Mouse (Mus musculus) frontal cortex, postnatal 25 days (tissue): ENCODE measurements around the gene Sp7.

Source experiments
- DNase-seq, 2 experiments: peaks; one replicate each; pipeline ENCODE4 v3.0.0; 2022; ENCODE audit warnings: low spot score in 2 of 2

Gene Sp7

GRCm38 (mm10) chr15:102388942-102389341, 22.0 kb upstream of the Sp7 start:
- no peak for DNase-seq

- DNase-seq = no peak
Measured at GRCm38 (mm10) chr15:102386640-102387039, 19.7 kb upstream of the Sp7 start.

GRCm38 (mm10) chr15:102383671-102384070, 16.7 kb upstream of the Sp7 start:
- DNase-seq = no peak

- DNase-seq = peak; percentile 66 to 78
Measured at GRCm38 (mm10) chr15:102381575-102381974, 14.6 kb upstream of the Sp7 start.

GRCm38 (mm10) chr15:102377810-102378262, 10.9 kb upstream of the Sp7 start:
- no peak for DNase-seq

GRCm38 (mm10) chr15:102377163-102377543, 10.2 kb upstream of the Sp7 start:
- DNase-seq = peak; percentile 65 to 67

GRCm38 (mm10) chr15:102376453-102377162, 9.6 kb upstream of the Sp7 start:
- no peak for DNase-seq

- DNase-seq = no peak
Measured at GRCm38 (mm10) chr15:102370727-102371126, 3.7 kb upstream of the Sp7 start.

GRCm38 (mm10) chr15:102369972-102370371, 3.0 kb upstream of the Sp7 start:
- no peak for DNase-seq

- DNase-seq = no peak
Measured at GRCm38 (mm10) chr15:102366238-102366637, 744 bp downstream of the Sp7 start.

GRCm38 (mm10) chr15:102364678-102365077, 2.3 kb downstream of the Sp7 start:
- DNase-seq = no peak

- no peak for DNase-seq
Measured at GRCm38 (mm10) chr15:102362648-102363047, 4.3 kb downstream of the Sp7 start.

- DNase-seq = no peak
Measured at GRCm38 (mm10) chr15:102358834-102359233, 8.1 kb downstream of the Sp7 start.

GRCm38 (mm10) chr15:102358126-102358525, 8.9 kb downstream of the Sp7 start:
- DNase-seq = no peak

- no peak for DNase-seq
Measured at GRCm38 (mm10) chr15:102356501-102357325, 10.3 kb downstream of the Sp7 start.

GRCm38 (mm10) chr15:102355871-102356441, 11.0 kb downstream of the Sp7 start:
- peak in 1 of 2 experiments; percentile 19 for DNase-seq

GRCm38 (mm10) chr15:102355134-102355870, 11.7 kb downstream of the Sp7 start:
- DNase-seq = no peak

GRCm38 (mm10) chr15:102353986-102354385, 13.0 kb downstream of the Sp7 start:
- no peak for DNase-seq

- DNase-seq = no peak
Measured at GRCm38 (mm10) chr15:102352177-102352576, 14.8 kb downstream of the Sp7 start.

- no peak for DNase-seq
Measured at GRCm38 (mm10) chr15:102350942-102351291, 16.1 kb downstream of the Sp7 start.

GRCm38 (mm10) chr15:102350138-102350941, 16.6 kb downstream of the Sp7 start, which contains the start of gene Aaas:
Aaas (minus strand) TSS chr15:102350771.
- peak; percentile 92 for DNase-seq
